ENCODE assay signal across 8 mouse cellular contexts in genomic region chr12:112897522-112898212, GRCm38 (mm10). TPM values are rescaled to one million over a fixed set of nuclear protein-coding genes. Genes with fewer than 3 reads are reported as not detected.
A peak's percentile ranks its signal among the peaks of the same experiment; 100 is the strongest.
DNase-seq lines count a peak whose midpoint lies in the region; ATAC-seq lines count a peak whose summit lies in the region.

No protein-coding gene starts in this region.

- no peak overlapping the region for H3K27ac ChIP-seq in limb, embryonic 12.5 days
- H3K27ac ChIP-seq in midbrain, embryonic 15.5 days = no peak overlapping the region

- H3K9ac ChIP-seq in limb, embryonic 12.5 days (replicated peaks) = no peak overlapping the region
- H3K9ac ChIP-seq in midbrain, embryonic 15.5 days = peak overlapping the region; percentile 21; the same call in 1 of the 2 replicates

- DNase-seq in NIH3T3 (ENCODE audit: low read depth) = peak; percentile 47
- peak; percentile 68 for DNase-seq in embryo, embryonic 11 days
- peak; percentile 44 to 67 for DNase-seq in heart, postnatal 36 days
- no peak for DNase-seq in left cerebral cortex, adult 18-20 months (ENCODE audit: low spot score in 2 of 2)
- no peak for DNase-seq in left cerebral cortex, postnatal 36 days (ENCODE audit: low spot score in 2 of 2)

- WGBS in limb, embryonic 12.5 days = 41% methylated on average over 16 of the region's 16 CpGs
- WGBS in midbrain, embryonic 15.5 days = 34% methylated on average over 16 of the region's 16 CpGs

- H3K36me3 ChIP-seq in limb, embryonic 12.5 days = no peaks in the 10 kb centered on the region
- H3K36me3 ChIP-seq in midbrain, embryonic 15.5 days (replicated peaks) = no peaks in the 10 kb centered on the region

- H3K4me3 ChIP-seq in limb, embryonic 12.5 days (replicated peaks) = no peak overlapping the region
- H3K4me3 ChIP-seq in midbrain, embryonic 15.5 days = 0 out of 2 replicates have a peak overlapping the region, but pooled peaks have one; percentile 0

- H3K27me3 ChIP-seq in limb, embryonic 12.5 days = peaks cover 9% of the 10 kb centered on the region; the same call in 1 of the 2 replicates
- H3K27me3 ChIP-seq in midbrain, embryonic 15.5 days (replicated peaks) = no peaks in the 10 kb centered on the region

- H3K9me3 ChIP-seq in limb, embryonic 12.5 days = no peaks in the 10 kb centered on the region
- no peaks in the 10 kb centered on the region for H3K9me3 ChIP-seq in midbrain, embryonic 15.5 days

- H3K4me2 ChIP-seq in limb, embryonic 12.5 days = peak overlapping the region; percentile 11; the same call in 1 of the 2 replicates
- H3K4me2 ChIP-seq in midbrain, embryonic 15.5 days = peak overlapping the region; percentile 35

- intact Hi-C loops in heart, postnatal 36 days (cut with DNase I) = no loop called here
- intact Hi-C loops in left cerebral cortex, postnatal 36 days (cut with DNase I) = no loop called here

- ATAC-seq in limb, embryonic 12.5 days (ENCODE audit: insufficient number of reproducible peaks, insufficient read depth, low FRiP score, low TSS enrichment, low read depth) = peak; percentile 59; the same call in 1 of the 2 replicates
- ATAC-seq in midbrain, embryonic 15.5 days (replicated peaks) = peak; percentile 54; the same call in 1 of the 2 replicates
- no peak for ATAC-seq in activated CD4-positive, CD25-positive, alpha-beta regulatory T cell, adult 4 months

- peaks cover 9% of the 10 kb centered on the region; the same call in 1 of the 2 replicates for H3K4me1 ChIP-seq in limb, embryonic 12.5 days (replicated peaks)
- H3K4me1 ChIP-seq in midbrain, embryonic 15.5 days = peaks cover 8% of the 10 kb centered on the region

RNA-seq across cellular contexts. Expression of gene Gpr132, which starts 29.6 kb away (rescaled TPM):
- under 1 TPM; 0.19 TPM for total RNA-seq in heart, postnatal 36 days (2021)
- 0.08 TPM in 1 of 2 replicates, not detected in the other for polyA plus RNA-seq in limb, embryonic 12.5 days (2016; fragmentation: Nextera tagmentation; extraction: Ambion mirVana)
- polyA plus RNA-seq in midbrain, embryonic 15.5 days (2015; fragmentation: Nextera tagmentation; extraction: Ambion mirVana) = 0.06 and 0.11 TPM in 2 replicates
- total RNA-seq in left cerebral cortex, adult 18-20 months (2021) = under 1 TPM in 1 of 2 experiments, not detected in 1; 0.14 TPM
- polyA plus RNA-seq in activated CD4-positive, CD25-positive, alpha-beta regulatory T cell, adult 4 months (2017; shearing (Covaris generic)) = 10 to 100 TPM; 65.9 to 77.3 TPM
- not detected for total RNA-seq in left cerebral cortex, postnatal 36 days (2021)

RNA-seq across cellular contexts. Expression of gene Jag2, which starts 31.9 kb away (rescaled TPM):
- total RNA-seq in heart, postnatal 36 days (2021) = 10 to 100 TPM; 24.4 to 28.4 TPM
- 6.4 and 6.8 TPM in 2 replicates for polyA plus RNA-seq in limb, embryonic 12.5 days (2016; fragmentation: Nextera tagmentation; extraction: Ambion mirVana)
- 16.4 and 18.4 TPM in 2 replicates for polyA plus RNA-seq in midbrain, embryonic 15.5 days (2015; fragmentation: Nextera tagmentation; extraction: Ambion mirVana)
- 10 to 100 TPM; 53.4 to 58.9 TPM for total RNA-seq in left cerebral cortex, adult 18-20 months (2021)
- polyA plus RNA-seq in activated CD4-positive, CD25-positive, alpha-beta regulatory T cell, adult 4 months (2017; shearing (Covaris generic)) = under 1 TPM in 1 of 2 experiments, not detected in 1; 0.74 TPM
- total RNA-seq in left cerebral cortex, postnatal 36 days (2021) = 10 to 100 TPM; 47.9 to 61.7 TPM

RNA-seq across cellular contexts. Expression of gene Nudt14, which starts 44.3 kb away (rescaled TPM):
- 10 to 100 TPM in 1 of 2 experiments, 1 to 10 TPM in 1; 5.6 to 10.6 TPM for total RNA-seq in heart, postnatal 36 days (2021)
- polyA plus RNA-seq in limb, embryonic 12.5 days (2016; fragmentation: Nextera tagmentation; extraction: Ambion mirVana) = 81.6 and 95.2 TPM in 2 replicates
- 60.6 and 60.8 TPM in 2 replicates for polyA plus RNA-seq in midbrain, embryonic 15.5 days (2015; fragmentation: Nextera tagmentation; extraction: Ambion mirVana)
- 10 to 100 TPM; 10.4 to 12.2 TPM for total RNA-seq in left cerebral cortex, adult 18-20 months (2021)
- 10 to 100 TPM; 39.0 to 46.2 TPM for polyA plus RNA-seq in activated CD4-positive, CD25-positive, alpha-beta regulatory T cell, adult 4 months (2017; shearing (Covaris generic))
- 10 to 100 TPM; 11.0 to 12.3 TPM for total RNA-seq in left cerebral cortex, postnatal 36 days (2021)

Comparison
In these comparisons a context has a peak if more than half of its experiments do, and no peak if none do; other contexts are left out.
1. DNase-seq: peak in NIH3T3 (single experiment), embryo, embryonic 11 days (single experiment) and heart, postnatal 36 days (2 of 2); none in left cerebral cortex, adult 18-20 months (0 of 2) and left cerebral cortex, postnatal 36 days (0 of 2).